Mouse (Mus musculus) liver, embryonic 14.5 days (tissue): ENCODE measurements at regions not wholly inside any gene's neighbourhood (a gene's known extent, or its start where the extent isn't known, plus 50 kb on each side); places are given as distances from the start of the nearest gene placed in this dataset.
A peak's percentile ranks its signal among the peaks of the same experiment; 100 is the strongest.

Source experiments
- ATAC-seq: fragments of 200-750 bp; cut with Nextera tagmentation; 2 replicates; pipeline ENCODE4 v1.8.0; 2017; ENCODE audit warnings: moderate number of reproducible peaks, mild to moderate bottlenecking, moderate library complexity; ENCODE audit not compliant: insufficient read depth
- DNase-seq, 3 experiments: peaks; one replicate each; pipeline ENCODE4 v3.0.0-alpha.2; 2012 to 2013; ENCODE audit warnings: low read depth in 3 of 3, low spot score in 3 of 3
- H3K27ac ChIP-seq: fragments of 300-500 bp; sonication (generic); 2 replicates; pipeline ENCODE4 v1.5.1; 2014; ENCODE audit warnings: moderate library complexity, mild to moderate bottlenecking, control low read depth, inconsistent platforms
- H3K27me3 ChIP-seq: fragments of 300-500 bp; sonication (generic); 2 replicates; pipeline ENCODE4 v1.6.1; 2014; ENCODE audit warnings: mild to moderate bottlenecking, low read length, moderate library complexity; ENCODE audit not compliant: control insufficient read depth, insufficient read depth
- H3K36me3 ChIP-seq: fragments of 300-500 bp; sonication (generic); replicated peaks from 2 replicates; pipeline ENCODE4 v1.6.1; 2014; ENCODE audit warnings: low read depth; ENCODE audit not compliant: control insufficient read depth, insufficient read depth
- H3K4me1 ChIP-seq, 2 experiments: fragments of 200-500 bp in 1 of 2; fragments of 300-500 bp in 1 of 2; sonication (generic) in 1 of 2; replicated peaks; 2 replicates each; pipeline ENCODE4 v1.6.1; 2012 to 2014; ENCODE audit warnings: antibody characterized with exemption in 1 of 2, inconsistent platforms in 1 of 2, low read length in 1 of 2; ENCODE audit not compliant: control insufficient read depth in 2 of 2, insufficient read depth in 2 of 2
- H3K4me2 ChIP-seq: fragments of 300-500 bp; sonication (generic); 2 replicates; pipeline ENCODE4 v1.6.1; 2014; ENCODE audit warnings: low read depth, mild to moderate bottlenecking, control low read depth, moderate library complexity
- H3K4me3 ChIP-seq, 2 experiments: fragments of 200-500 bp in 1 of 2; fragments of 300-500 bp in 1 of 2; sonication (generic) in 1 of 2; 2 replicates each; pipeline ENCODE4 v1.5.1; 2012 to 2014; ENCODE audit warnings: low read depth in 2 of 2, low read length in 2 of 2, mild to moderate bottlenecking in 2 of 2, control low read depth in 1 of 2, inconsistent platforms in 1 of 2, moderate library complexity in 1 of 2; ENCODE audit not compliant: insufficient read depth in 1 of 2
- H3K9ac ChIP-seq: fragments of 300-500 bp; sonication (generic); replicated peaks from 2 replicates; pipeline ENCODE4 v1.6.1; 2014; ENCODE audit warnings: mild to moderate bottlenecking, control low read depth, moderate library complexity
- H3K9me3 ChIP-seq: fragments of 300-500 bp; sonication (generic); 2 replicates; pipeline ENCODE4 v1.6.1; 2016; ENCODE audit warnings: low read length, mixed read lengths; ENCODE audit not compliant: control insufficient read depth
- CTCF ChIP-seq: IDR thresholded peaks from 2 replicates; pipeline ENCODE4 v1.5.1; 2016; ENCODE audit warnings: antibody characterized with exemption, low read depth, control low read depth
- EP300 ChIP-seq: IDR thresholded peaks from 2 replicates; pipeline ENCODE4 v1.6.1; 2016; ENCODE audit warnings: antibody characterized with exemption, low read depth
- WGBS: fragments of 180-500 bp; shearing (Covaris S2); extraction: QIAGEN DNeasy Blood & Tissue Kit; methylation state at CpG from one replicate; pipeline ENCODE4 v1.1.7; 2014; ENCODE audit not compliant: insufficient replicate concordance; 5-methylcytosine and 5-hydroxymethylcytosine counted together

DNA sequence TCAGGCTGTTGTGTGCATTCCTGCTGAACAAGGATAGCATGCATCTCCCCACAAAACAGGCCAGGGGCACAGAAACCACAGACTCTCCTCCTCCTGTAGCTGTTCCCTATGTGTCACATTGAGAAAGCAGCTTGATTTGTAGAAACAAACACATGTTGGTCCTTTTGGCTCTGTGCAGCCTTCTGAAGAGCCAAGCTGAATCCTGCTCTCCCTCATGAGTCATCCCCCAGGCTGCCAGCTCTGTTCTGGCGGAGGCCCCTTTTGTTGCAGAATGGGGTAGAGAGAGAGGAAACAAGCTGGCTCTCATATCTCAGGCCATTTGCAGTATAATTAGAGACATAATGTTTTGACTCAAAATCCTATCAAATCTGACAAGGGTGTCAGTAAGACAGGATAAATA lies 383.4 kb upstream of the Prkcq start:
- Histone ChIP-seq H3K27me3 (no peaks in the 10 kb centered on the region), H3K4me2 (no peak overlapping the region), H3K9ac (no peak overlapping the region), H3K4me1 (no peaks in the 10 kb centered on the region), H3K4me3 (no peak overlapping the region), H3K36me3 (no peaks in the 10 kb centered on the region), H3K9me3 (no peaks in the 10 kb centered on the region), H3K27ac (no peak overlapping the region)
- WGBS: 30% methylated on average over 1 of the region's 1 CpGs
- TF ChIP-seq EP300 (no peak), CTCF (no peak)
- DNase-seq (no peak), ATAC-seq (no peak)

DNA sequence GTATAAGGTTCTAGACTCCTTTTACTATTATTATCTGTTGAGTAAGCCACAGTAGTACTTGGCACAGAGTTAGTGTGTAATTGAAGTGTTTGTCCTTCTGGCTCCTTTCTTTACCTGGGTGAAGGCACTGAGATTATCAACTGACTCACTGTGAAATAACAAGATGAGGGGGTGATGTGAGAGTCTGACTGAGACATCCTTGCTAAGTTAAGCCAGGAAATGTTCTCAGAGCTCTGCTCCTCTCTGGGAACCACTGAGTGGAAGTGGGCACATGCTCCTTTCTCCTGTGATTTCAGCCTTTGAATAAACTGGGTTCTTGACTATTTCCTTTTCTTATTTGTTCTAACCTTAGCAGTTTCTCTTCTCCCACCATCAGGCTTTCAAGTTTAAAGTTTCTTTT lies 380.7 kb upstream of the Prkcq start:
- Histone ChIP-seq H3K4me3 (no peak overlapping the region), H3K4me1 (no peaks in the 10 kb centered on the region), H3K36me3 (no peaks in the 10 kb centered on the region), H3K9ac (no peak overlapping the region), H3K9me3 (no peaks in the 10 kb centered on the region), H3K27me3 (no peaks in the 10 kb centered on the region), H3K4me2 (no peak overlapping the region), H3K27ac (no peak overlapping the region)
- TF ChIP-seq CTCF (no peak), EP300 (no peak)
- ATAC-seq (no peak), DNase-seq (no peak)

DNA sequence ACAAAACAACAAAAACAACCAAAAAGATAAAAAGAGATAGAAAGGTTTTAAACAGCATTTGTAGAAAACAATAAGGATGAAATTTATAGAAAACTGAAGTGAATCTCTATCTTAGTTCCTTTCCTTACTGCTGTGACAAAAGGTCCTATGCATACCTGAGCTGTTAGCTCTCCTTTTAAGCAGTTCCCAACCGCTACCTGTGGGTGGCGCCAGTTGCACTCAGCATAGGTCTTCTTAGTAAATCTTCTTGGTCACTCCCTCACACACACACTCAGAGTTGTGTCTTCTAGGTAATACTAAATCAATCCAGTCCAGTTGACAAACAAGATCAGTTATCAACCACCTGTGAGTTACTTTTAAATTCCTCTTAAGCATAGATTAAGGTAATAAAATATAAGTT lies 355.5 kb upstream of the Prkcq start:
- no peak for DNase-seq
- Histone ChIP-seq H3K36me3 (no peaks in the 10 kb centered on the region), H3K4me3 (no peak overlapping the region), H3K4me1 (no peaks in the 10 kb centered on the region), H3K27ac (no peak overlapping the region), H3K4me2 (no peak overlapping the region), H3K9ac (no peak overlapping the region), H3K27me3 (no peaks in the 10 kb centered on the region), H3K9me3 (no peaks in the 10 kb centered on the region)
- WGBS: 24% methylated on average over 2 of the region's 2 CpGs
- ATAC-seq: no peak
- no peak for TF ChIP-seq EP300
- no peak for TF ChIP-seq CTCF

DNA sequence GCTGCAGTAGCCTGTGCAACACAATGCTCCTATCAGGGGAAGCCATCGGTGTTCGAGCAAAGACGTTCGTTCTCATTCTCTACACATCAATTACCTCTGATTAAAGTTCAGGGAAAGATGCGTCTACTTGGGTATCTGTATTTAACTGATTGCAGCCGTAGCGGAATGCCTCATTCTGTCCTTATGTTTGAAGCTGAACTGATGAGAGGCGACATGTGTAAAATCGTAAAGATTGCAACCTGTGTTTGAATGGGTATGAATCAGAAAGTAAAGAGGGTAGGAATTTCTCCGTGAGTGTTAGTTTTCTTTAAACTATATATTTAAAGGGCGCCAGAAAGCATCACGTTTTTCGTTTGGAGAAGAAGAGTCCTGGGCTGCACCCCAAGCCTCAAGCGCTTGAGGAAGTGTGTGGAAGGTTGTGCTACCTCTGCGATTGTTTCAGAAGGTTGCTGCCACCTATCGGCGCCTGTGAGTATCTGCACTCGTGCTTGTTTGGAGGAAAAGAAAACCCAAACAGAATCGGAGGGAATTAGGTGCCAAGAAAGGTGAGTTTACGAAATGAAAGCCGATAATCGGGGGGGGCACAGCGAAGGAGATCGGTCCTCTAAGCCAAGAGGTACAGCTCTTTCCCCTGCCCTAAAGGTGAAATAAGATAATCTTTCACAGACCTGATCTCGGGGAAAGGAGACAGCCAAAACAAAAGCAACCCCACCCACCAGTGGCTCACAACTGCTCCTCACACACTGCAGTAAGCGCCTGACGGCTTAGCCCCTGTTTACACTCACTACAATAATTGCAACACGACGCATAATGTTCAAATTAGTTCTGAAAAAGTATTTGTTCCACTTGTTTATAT lies 346.4 kb upstream of the Prkcq start:
- ATAC-seq (no peak), DNase-seq (peak; percentile 12 to 22 (median 22))
- Histone ChIP-seq H3K36me3 (no peaks in the 10 kb centered on the region), H3K27me3 (no peaks in the 10 kb centered on the region), H3K9me3 (no peaks in the 10 kb centered on the region), H3K4me2 (peak overlapping the region; percentile 37), H3K27ac (no peak overlapping the region), H3K4me1 (no peaks in the 10 kb centered on the region), H3K9ac (no peak overlapping the region), H3K4me3 (peak overlapping the region; percentile 26 to 63)
- WGBS: 24% methylated on average over 29 of the region's 29 CpGs
- TF ChIP-seq CTCF (peak; percentile 72), EP300 (no peak)

DNA sequence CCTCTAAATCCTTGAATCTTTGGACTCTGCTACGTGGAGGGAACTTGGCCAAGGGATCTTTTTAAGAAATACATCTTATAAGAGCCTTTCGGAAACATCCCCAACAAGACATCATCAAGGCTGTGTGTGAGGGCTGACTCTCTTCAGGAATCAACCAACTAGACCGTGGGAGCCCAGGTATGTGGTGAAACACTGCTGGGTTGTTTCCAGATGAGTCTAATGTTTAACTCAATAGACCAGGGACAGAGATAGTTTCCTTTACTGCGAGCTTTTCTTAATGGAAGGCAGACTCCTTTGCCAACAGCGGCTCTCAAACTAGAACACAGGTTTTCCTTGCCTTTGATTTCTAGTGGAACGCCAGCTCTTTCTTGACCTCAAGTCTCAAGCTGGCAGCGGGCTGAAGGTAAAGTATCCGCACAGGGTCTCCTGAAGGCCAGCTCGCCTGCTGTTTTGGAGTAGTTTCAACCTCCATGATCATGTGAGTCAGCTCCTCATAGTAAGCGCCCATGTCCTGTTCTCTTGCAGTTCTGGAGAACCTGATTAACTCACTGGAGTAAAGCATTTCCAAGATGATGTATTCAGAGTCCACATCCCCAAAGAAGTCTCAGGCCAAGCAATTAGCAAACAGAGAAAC lies 345.7 kb upstream of the Prkcq start:
- H3K9ac ChIP-seq: no peak overlapping the region
- H3K4me3 ChIP-seq: no peak overlapping the region; a peak in 1 of 4 replicates
- ATAC-seq (no peak), DNase-seq (no peak)
- no peaks in the 10 kb centered on the region for H3K27me3 ChIP-seq
- no peaks in the 10 kb centered on the region for H3K36me3 ChIP-seq
- peak overlapping the region; percentile 37 for H3K4me2 ChIP-seq
- WGBS: 57% methylated on average over 10 of the region's 10 CpGs
- no peaks in the 10 kb centered on the region for H3K9me3 ChIP-seq
- TF ChIP-seq EP300 (no peak), CTCF (no peak)
- no peaks in the 10 kb centered on the region for H3K4me1 ChIP-seq
- H3K27ac ChIP-seq: no peak overlapping the region
